Mouse (Mus musculus) hindbrain, embryonic 10.5 days (tissue): ENCODE data around the gene Rorb. TPM values are rescaled to one million over a fixed set of nuclear protein-coding genes. Genes with fewer than 3 reads are reported as not detected.

Source experiments
- DNase-seq: peaks from one replicate; pipeline ENCODE4 v3.0.0-alpha.2; 2017; ENCODE audit warnings: low spot score
- H3K27ac ChIP-seq: fragments of 300-500 bp; sonication (generic); 2 replicates; pipeline ENCODE4 v1.5.1; 2016; ENCODE audit warnings: mild to moderate bottlenecking, moderate library complexity
- H3K27me3 ChIP-seq: fragments of 300-500 bp; sonication (generic); 2 replicates; pipeline ENCODE4 v1.6.1; 2016; ENCODE audit warnings: mild to moderate bottlenecking; ENCODE audit not compliant: poor library complexity, insufficient read depth, severe bottlenecking
- H3K36me3 ChIP-seq: fragments of 300-500 bp; sonication (generic); 2 replicates; pipeline ENCODE4 v1.6.1; 2016; ENCODE audit warnings: mild to moderate bottlenecking, moderate library complexity
- H3K4me1 ChIP-seq: fragments of 300-500 bp; sonication (generic); replicated peaks from 2 replicates; pipeline ENCODE4 v1.6.1; 2016; ENCODE audit warnings: mild to moderate bottlenecking
- H3K4me3 ChIP-seq: fragments of 300-500 bp; sonication (generic); 2 replicates; pipeline ENCODE4 v1.5.1; 2016; ENCODE audit warnings: mild to moderate bottlenecking, moderate library complexity
- H3K9me3 ChIP-seq: fragments of 300-500 bp; sonication (generic); 2 replicates; pipeline ENCODE4 v1.6.1; 2016; ENCODE audit warnings: mild to moderate bottlenecking, moderate library complexity
- WGBS: fragments of 180-500 bp; shearing (Covaris S2); methylation state at CpG from one replicate; pipeline ENCODE4 v1.1.7; 2016; 5-methylcytosine and 5-hydroxymethylcytosine counted together
- polyA plus RNA-seq: library from polyadenylated mRNA; unstranded; fragments of >200 nt; fragmentation: Nextera tagmentation; extraction: Ambion mirVana; gene quantifications from 2 replicates; pipeline ENCODE4 v1.2.1, GENCODE M21; 2016

Rorb gene
- polyA plus RNA-seq, 1 experiment from 2014 or later: 1.7 TPM

GRCm38 (mm10) chr19:18979996-18980395 is 131.0 kb downstream of the Rorb start:
- Histone ChIP-seq H3K36me3 (no peaks in the 10 kb centered on the region), H3K4me3 (no peak overlapping the region), H3K27ac (no peak overlapping the region), H3K27me3 (no peaks in the 10 kb centered on the region), H3K9me3 (no peaks in the 10 kb centered on the region), H3K4me1 (no peaks in the 10 kb centered on the region; the same call in 1 of the 2 replicates)
- WGBS: 84% methylated on average over 5 of the region's 5 CpGs
- no peak for DNase-seq

- no peaks in the 10 kb centered on the region for H3K9me3 ChIP-seq
- DNase-seq: peak; percentile 14
- 65% methylated on average over 5 of the region's 5 CpGs for WGBS
Measured at GRCm38 (mm10) chr19:18974796-18975660, 136.0 kb downstream of the Rorb start.

GRCm38 (mm10) chr19:18969386-18969785 is 141.6 kb downstream of the Rorb start:
- H3K4me3 ChIP-seq: no peak overlapping the region
- H3K36me3 ChIP-seq: no peaks in the 10 kb centered on the region
- WGBS: 33% methylated on average over 8 of the region's 8 CpGs
- no peaks in the 10 kb centered on the region for H3K9me3 ChIP-seq
- H3K4me1 ChIP-seq: peaks cover 6% of the 10 kb centered on the region
- H3K27ac ChIP-seq: peak overlapping the region; percentile 50; the same call in 1 of the 2 replicates
- H3K27me3 ChIP-seq: no peaks in the 10 kb centered on the region
- DNase-seq: peak; percentile 23

More at GRCm38 (mm10) chr19:18974796-18975660, 136.0 kb downstream of the Rorb start:
- Histone ChIP-seq H3K36me3 (no peaks in the 10 kb centered on the region), H3K4me1 (no peaks in the 10 kb centered on the region; the same call in 1 of the 2 replicates), H3K4me3 (no peak overlapping the region), H3K27ac (no peak overlapping the region), H3K27me3 (no peaks in the 10 kb centered on the region)

- peaks cover 6% of the 10 kb centered on the region for H3K4me1 ChIP-seq
- H3K4me3 ChIP-seq: no peak overlapping the region
- 85% methylated on average over 4 of the region's 4 CpGs for WGBS
- no peaks in the 10 kb centered on the region for H3K27me3 ChIP-seq
- no peaks in the 10 kb centered on the region for H3K9me3 ChIP-seq
- no peak overlapping the region for H3K27ac ChIP-seq
- DNase-seq: no peak
- no peaks in the 10 kb centered on the region for H3K36me3 ChIP-seq
Measured at GRCm38 (mm10) chr19:18967307-18967706, 143.7 kb downstream of the Rorb start.

- Histone ChIP-seq H3K27me3 (no peaks in the 10 kb centered on the region), H3K4me3 (no peak overlapping the region), H3K27ac (no peak overlapping the region), H3K36me3 (no peaks in the 10 kb centered on the region), H3K9me3 (no peaks in the 10 kb centered on the region), H3K4me1 (peaks cover 6% of the 10 kb centered on the region)
- DNase-seq: no peak
- WGBS: 18% methylated on average over 3 of the region's 3 CpGs
Measured at GRCm38 (mm10) chr19:18959862-18960261, 151.1 kb downstream of the Rorb start.

GRCm38 (mm10) chr19:18952806-18953205 is 158.2 kb downstream of the Rorb start:
- Histone ChIP-seq H3K36me3 (no peaks in the 10 kb centered on the region), H3K9me3 (no peaks in the 10 kb centered on the region), H3K27ac (no peak overlapping the region), H3K4me1 (no peaks in the 10 kb centered on the region), H3K4me3 (no peak overlapping the region), H3K27me3 (no peaks in the 10 kb centered on the region)
- WGBS: 86% methylated on average over 3 of the region's 3 CpGs
- no peak for DNase-seq

- Histone ChIP-seq H3K4me1 (no peaks in the 10 kb centered on the region), H3K36me3 (no peaks in the 10 kb centered on the region), H3K27me3 (no peaks in the 10 kb centered on the region), H3K4me3 (no peak overlapping the region), H3K9me3 (no peaks in the 10 kb centered on the region), H3K27ac (no peak overlapping the region)
- WGBS: 79% methylated on average over 3 of the region's 3 CpGs
- no peak for DNase-seq
Measured at GRCm38 (mm10) chr19:18947193-18947592, 163.8 kb downstream of the Rorb start.

GRCm38 (mm10) chr19:18945265-18945664 is 165.7 kb downstream of the Rorb start:
- WGBS: 86% methylated on average over 3 of the region's 3 CpGs
- Histone ChIP-seq H3K27me3 (no peaks in the 10 kb centered on the region), H3K9me3 (no peaks in the 10 kb centered on the region), H3K4me1 (no peaks in the 10 kb centered on the region), H3K36me3 (no peaks in the 10 kb centered on the region), H3K4me3 (no peak overlapping the region), H3K27ac (no peak overlapping the region)
- DNase-seq: no peak

GRCm38 (mm10) chr19:18941391-18941790 is 169.6 kb downstream of the Rorb start:
- 87% methylated on average over 6 of the region's 6 CpGs for WGBS
- H3K27me3 ChIP-seq: no peaks in the 10 kb centered on the region
- no peaks in the 10 kb centered on the region for H3K36me3 ChIP-seq
- no peak overlapping the region for H3K27ac ChIP-seq
- no peak overlapping the region for H3K4me3 ChIP-seq
- H3K9me3 ChIP-seq: no peaks in the 10 kb centered on the region
- no peaks in the 10 kb centered on the region for H3K4me1 ChIP-seq
- DNase-seq: no peak

- H3K27ac ChIP-seq: no peak overlapping the region
- H3K36me3 ChIP-seq: no peaks in the 10 kb centered on the region
- no peaks in the 10 kb centered on the region for H3K9me3 ChIP-seq
- no peaks in the 10 kb centered on the region for H3K4me1 ChIP-seq
- no peaks in the 10 kb centered on the region for H3K27me3 ChIP-seq
- no peak overlapping the region for H3K4me3 ChIP-seq
- no peak for DNase-seq
Measured at GRCm38 (mm10) chr19:18911755-18912340, 199.1 kb downstream of the Rorb start.

- H3K9me3 ChIP-seq: no peaks in the 10 kb centered on the region
- 79% methylated on average over 3 of the region's 3 CpGs for WGBS
- no peak for DNase-seq
- no peak overlapping the region for H3K27ac ChIP-seq
- H3K27me3 ChIP-seq: no peaks in the 10 kb centered on the region
- H3K4me1 ChIP-seq: no peaks in the 10 kb centered on the region
- H3K4me3 ChIP-seq: no peak overlapping the region
- H3K36me3 ChIP-seq: no peaks in the 10 kb centered on the region
Measured at GRCm38 (mm10) chr19:18909641-18910040, 201.4 kb downstream of the Rorb start.

GRCm38 (mm10) chr19:18905511-18905910 is 205.5 kb downstream of the Rorb start:
- no peak overlapping the region for H3K27ac ChIP-seq
- no peaks in the 10 kb centered on the region for H3K27me3 ChIP-seq
- no peak for DNase-seq
- no peak overlapping the region for H3K4me3 ChIP-seq
- no peaks in the 10 kb centered on the region for H3K36me3 ChIP-seq
- H3K9me3 ChIP-seq: no peaks in the 10 kb centered on the region
- 76% methylated on average over 3 of the region's 3 CpGs for whole genome bisulfite sequencing
- H3K4me1 ChIP-seq: peaks cover 3% of the 10 kb centered on the region; the same call in 1 of the 2 replicates

- Histone ChIP-seq H3K27ac (no peak overlapping the region), H3K36me3 (no peaks in the 10 kb centered on the region), H3K4me3 (no peak overlapping the region), H3K4me1 (peaks cover 3% of the 10 kb centered on the region; the same call in 1 of the 2 replicates), H3K27me3 (no peaks in the 10 kb centered on the region), H3K9me3 (no peaks in the 10 kb centered on the region)
- WGBS: 89% methylated on average over 6 of the region's 6 CpGs
- no peak for DNase-seq
Measured at GRCm38 (mm10) chr19:18902694-18903067, 208.3 kb downstream of the Rorb start.
